Mouse (Mus musculus) kidney, adult 11 months (tissue): ENCODE measurements around the gene Thnsl1.
A peak's percentile ranks its signal among the peaks of the same experiment; 100 is the strongest.
"Not testable (repeated sequence)": the region's sequence is repeated elsewhere in the genome, so short reads cannot be mapped to it uniquely, and the experiment has no call there.

Experiments
- DNase-seq: peaks from one replicate; pipeline ENCODE4 v3.0.0; 2022

Thnsl1 gene

GRCm38 (mm10) chr2:21244104-21244503, 38.6 kb downstream of the Thnsl1 start:
- DNase-seq = not testable (repeated sequence)

- DNase-seq = no peak
Measured at GRCm38 (mm10) chr2:21244986-21245385, 39.5 kb downstream of the Thnsl1 start.

GRCm38 (mm10) chr2:21245477-21246102, 40.1 kb downstream of the Thnsl1 start:
- peak; percentile 29 for DNase-seq

GRCm38 (mm10) chr2:21253644-21254043, 48.1 kb downstream of the Thnsl1 start:
- no peak for DNase-seq

GRCm38 (mm10) chr2:21254308-21254707, 48.8 kb downstream of the Thnsl1 start:
- DNase-seq = no peak

- DNase-seq = no peak
Measured at GRCm38 (mm10) chr2:21258281-21258680, 52.8 kb downstream of the Thnsl1 start.

- DNase-seq = no peak
Measured at GRCm38 (mm10) chr2:21259081-21259480, 53.6 kb downstream of the Thnsl1 start.

- no peak for DNase-seq
Measured at GRCm38 (mm10) chr2:21260060-21260459, 54.5 kb downstream of the Thnsl1 start.

GRCm38 (mm10) chr2:21261370-21262006, 56.0 kb downstream of the Thnsl1 start:
- DNase-seq = peak; percentile 45

- DNase-seq = no peak
Measured at GRCm38 (mm10) chr2:21264031-21264430, 58.5 kb downstream of the Thnsl1 start.
